Mouse (Mus musculus): ENCODE data around the gene Ckm. TPM values are rescaled to one million over a fixed set of nuclear protein-coding genes. Genes with fewer than 3 reads are reported as not detected.

Ckm gene
- polyA plus RNA-seq, 1 experiment from 2014 or later: 732 TPM

DNA sequence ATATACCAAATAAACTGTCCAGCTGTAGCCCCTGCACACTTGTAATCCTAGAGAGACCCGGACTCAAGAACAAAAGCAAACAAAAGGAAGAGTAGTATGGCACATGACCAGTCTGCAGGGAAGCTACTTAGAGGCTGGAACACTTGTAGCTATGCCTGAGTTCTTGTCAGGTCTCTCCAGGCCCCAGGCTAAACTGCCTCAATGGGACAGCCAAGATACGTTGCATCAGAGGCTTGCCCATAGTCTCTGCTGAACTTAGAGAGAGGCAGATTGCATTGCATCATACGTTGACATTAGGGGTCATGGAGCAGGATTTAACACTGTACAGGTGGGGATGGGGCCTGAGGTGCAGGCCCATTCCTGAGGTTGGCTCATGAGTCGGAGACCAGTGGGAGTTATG is 28.6 kb upstream of the Ckm start:
- peaks cover 21% of the 10 kb centered on the region; the same call in 1 of the 2 replicates for H3K36me3 ChIP-seq (ENCODE audit: control insufficient read depth, insufficient read depth, low read length)
- no peak for DNase-seq (ENCODE audit: low spot score)
- no peak overlapping the region for H3K4me3 ChIP-seq (ENCODE audit: low read depth, low read length)
- no peak overlapping the region for H3K9ac ChIP-seq (ENCODE audit: low read depth, low read length)
- no peak overlapping the region for H3K4me2 ChIP-seq (ENCODE audit: low read depth, low read length)
- ATAC-seq (ENCODE audit: low read depth): no peak
- no peaks in the 10 kb centered on the region for H3K4me1 ChIP-seq (ENCODE audit: control insufficient read depth, insufficient read depth, low read length)
- no peak overlapping the region for H3K27ac ChIP-seq (replicated peaks; ENCODE audit: low read depth, low read length)
- WGBS: 82% methylated on average over 4 of the region's 4 CpGs
- no peaks in the 10 kb centered on the region for H3K9me3 ChIP-seq (ENCODE audit: control insufficient read depth, low read length)
- H3K27me3 ChIP-seq (replicated peaks; ENCODE audit: control insufficient read depth, insufficient read depth, low read length): no peaks in the 10 kb centered on the region

DNA sequence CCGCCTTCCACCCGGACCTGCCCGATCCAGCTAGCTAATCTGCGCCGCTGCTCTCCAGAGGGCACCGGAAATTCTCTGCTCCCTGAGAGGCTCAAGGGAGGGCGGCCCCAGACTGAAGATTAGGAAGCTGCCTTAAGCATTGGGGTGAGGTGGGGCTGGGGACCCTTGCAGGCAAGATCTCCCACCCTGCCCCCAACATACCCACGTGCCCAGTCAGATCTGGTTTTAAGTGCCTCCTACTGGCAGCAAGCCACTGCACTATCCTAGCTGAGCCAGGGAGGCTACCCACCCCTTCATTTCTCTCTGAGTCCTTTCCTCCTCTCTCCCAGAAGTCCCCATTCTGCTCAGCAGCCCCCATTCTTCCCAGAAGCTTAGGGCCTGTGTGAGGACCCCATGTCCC is 26.5 kb upstream of the Ckm start:
- H3K4me2 ChIP-seq (ENCODE audit: low read depth, low read length): no peak overlapping the region
- H3K4me3 ChIP-seq (ENCODE audit: low read depth, low read length): no peak overlapping the region
- H3K9ac ChIP-seq (ENCODE audit: low read depth, low read length): no peak overlapping the region
- H3K27ac ChIP-seq (replicated peaks; ENCODE audit: low read depth, low read length): no peak overlapping the region
- peaks cover 4% of the 10 kb centered on the region for H3K4me1 ChIP-seq (ENCODE audit: control insufficient read depth, insufficient read depth, low read length)
- ATAC-seq (ENCODE audit: low read depth): no peak
- H3K9me3 ChIP-seq (ENCODE audit: control insufficient read depth, low read length): no peaks in the 10 kb centered on the region
- 80% methylated on average over 8 of the region's 8 CpGs for WGBS
- no peaks in the 10 kb centered on the region for H3K27me3 ChIP-seq (replicated peaks; ENCODE audit: control insufficient read depth, insufficient read depth, low read length)
- no peak for DNase-seq (ENCODE audit: low spot score)
- peaks cover 21% of the 10 kb centered on the region; the same call in 1 of the 2 replicates for H3K36me3 ChIP-seq (ENCODE audit: control insufficient read depth, insufficient read depth, low read length)

DNA sequence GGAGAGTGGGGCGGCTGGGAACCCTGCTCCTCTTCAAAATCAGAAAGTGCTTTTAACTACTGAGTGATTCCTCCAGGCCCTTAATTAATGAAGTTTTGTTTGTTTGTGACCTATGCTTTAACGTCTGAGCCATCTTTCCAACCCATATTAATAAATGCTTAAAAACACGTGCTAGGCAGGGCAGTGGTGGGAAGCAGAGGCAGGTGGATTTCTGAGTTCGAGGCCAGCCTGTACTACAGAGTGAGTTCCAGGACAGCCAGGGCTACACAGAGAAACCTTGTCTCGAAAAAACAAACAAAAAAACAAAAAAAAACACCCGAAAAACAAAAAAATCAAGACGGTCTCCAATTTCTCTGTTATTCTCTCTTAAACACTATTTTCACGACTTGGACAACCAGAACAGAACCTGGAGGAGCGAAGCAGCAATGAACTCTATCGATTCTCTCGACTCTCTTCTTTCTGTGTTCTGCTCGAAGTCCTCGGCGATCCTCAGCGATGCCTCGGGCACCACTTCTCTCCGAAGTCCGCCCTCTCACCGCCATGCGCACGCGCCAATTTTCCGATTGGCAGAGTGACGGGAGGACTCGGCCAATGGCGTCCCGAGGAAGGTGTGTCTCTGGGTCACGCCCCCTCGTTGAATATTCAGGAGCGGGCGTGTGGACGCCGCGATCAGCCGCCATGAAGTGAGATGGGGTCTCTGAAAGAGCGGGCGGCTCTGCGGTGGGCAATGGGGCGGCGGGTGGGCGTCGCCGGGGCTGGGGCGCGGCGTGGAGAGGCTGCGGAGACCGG is 23.0 kb upstream of the Ckm start, which contains the start of gene Ercc2:
Ercc2 (plus strand) TSS at position 634 of the 789 bp plus-strand sequence.
- DNase-seq (ENCODE audit: low spot score) (peak; percentile 99), ATAC-seq (ENCODE audit: low read depth) (peak; percentile 96)
- Histone ChIP-seq H3K27ac (replicated peaks; ENCODE audit: low read depth, low read length) (0 out of 2 replicates have a peak within 1 kb of the TSS, but pooled peaks have one; percentile 21), H3K9me3 (ENCODE audit: control insufficient read depth, low read length) (no peaks in the 10 kb centered on the region), H3K4me1 (ENCODE audit: control insufficient read depth, insufficient read depth, low read length) (peaks cover 9% of the 10 kb centered on the region), H3K4me3 (ENCODE audit: low read depth, low read length) (peak within 1 kb of the TSS; percentile 89), H3K9ac (ENCODE audit: low read depth, low read length) (peak within 1 kb of the TSS; percentile 89), H3K36me3 (ENCODE audit: control insufficient read depth, insufficient read depth, low read length) (peaks cover 43% of the 10 kb centered on the region), H3K4me2 (ENCODE audit: low read depth, low read length) (peak within 1 kb of the TSS; percentile 88), H3K27me3 (replicated peaks; ENCODE audit: control insufficient read depth, insufficient read depth, low read length) (no peaks in the 10 kb centered on the region)
- WGBS: 8% methylated on average over 32 of the region's 48 CpGs

DNA sequence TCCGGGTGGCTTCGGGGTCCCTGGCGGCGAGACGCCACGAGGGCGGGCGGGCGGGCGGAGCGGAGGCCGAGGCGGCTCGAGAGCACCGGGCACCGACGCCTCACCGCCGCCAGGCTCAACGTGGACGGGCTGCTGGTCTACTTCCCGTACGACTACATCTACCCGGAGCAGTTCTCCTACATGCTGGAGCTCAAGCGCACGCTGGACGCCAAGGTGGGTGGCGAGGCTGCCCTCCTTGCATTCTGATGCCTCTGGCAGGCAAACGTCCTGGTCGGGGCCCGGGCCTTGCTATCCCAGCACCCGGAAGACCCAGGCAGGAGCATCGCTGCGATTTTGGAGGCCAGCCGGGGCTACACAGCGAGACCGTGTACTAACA is 22.4 kb upstream of the Ckm start:
- WGBS: 0% methylated on average over 14 of the region's 37 CpGs
- 0 out of 2 replicates have a peak overlapping the region, but pooled peaks have one; percentile 21 for H3K27ac ChIP-seq (replicated peaks; ENCODE audit: low read depth, low read length)
- no peak for DNase-seq (ENCODE audit: low spot score)

DNA sequence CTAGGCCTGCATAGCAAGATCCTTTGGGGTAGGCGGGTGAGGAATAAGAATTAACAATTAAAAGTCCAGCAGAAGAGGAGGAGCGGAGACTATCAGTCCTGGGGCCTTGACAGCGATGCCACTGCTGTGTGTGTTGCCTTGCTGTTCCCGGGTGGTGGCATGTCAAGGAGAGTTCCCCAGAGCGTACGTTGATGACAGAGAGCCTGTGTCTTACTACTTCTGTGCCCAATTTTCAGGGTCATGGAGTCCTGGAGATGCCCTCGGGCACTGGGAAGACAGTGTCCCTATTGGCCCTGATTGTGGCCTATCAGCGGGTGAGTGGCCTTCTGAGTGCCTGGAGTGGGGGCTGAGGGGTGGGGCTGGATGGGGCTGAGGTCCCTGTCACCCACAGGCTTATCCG is 20.9 kb upstream of the Ckm start:
- WGBS: 65% methylated on average over 9 of the region's 9 CpGs
- Histone ChIP-seq H3K36me3 (ENCODE audit: control insufficient read depth, insufficient read depth, low read length) (peaks cover 47% of the 10 kb centered on the region), H3K27me3 (replicated peaks; ENCODE audit: control insufficient read depth, insufficient read depth, low read length) (no peaks in the 10 kb centered on the region), H3K27ac (replicated peaks; ENCODE audit: low read depth, low read length) (no peak overlapping the region), H3K4me3 (ENCODE audit: low read depth, low read length) (no peak overlapping the region), H3K4me1 (ENCODE audit: control insufficient read depth, insufficient read depth, low read length) (peaks cover 9% of the 10 kb centered on the region), H3K4me2 (ENCODE audit: low read depth, low read length) (no peak overlapping the region), H3K9ac (ENCODE audit: low read depth, low read length) (no peak overlapping the region; the same call in 1 of the 2 replicates), H3K9me3 (ENCODE audit: control insufficient read depth, low read length) (no peaks in the 10 kb centered on the region)
- no peak for ATAC-seq (ENCODE audit: low read depth)
- no peak for DNase-seq (ENCODE audit: low spot score)

More for the DNA sequence above, 22.4 kb upstream of the Ckm start:
- H3K4me2 ChIP-seq (ENCODE audit: low read depth, low read length): peak overlapping the region; percentile 88
- peak; percentile 56 for ATAC-seq (ENCODE audit: low read depth)
- H3K9me3 ChIP-seq (ENCODE audit: control insufficient read depth, low read length): no peaks in the 10 kb centered on the region
- H3K4me1 ChIP-seq (ENCODE audit: control insufficient read depth, insufficient read depth, low read length): peaks cover 9% of the 10 kb centered on the region
- peaks cover 45% of the 10 kb centered on the region for H3K36me3 ChIP-seq (ENCODE audit: control insufficient read depth, insufficient read depth, low read length)
- peak overlapping the region; percentile 89 for H3K9ac ChIP-seq (ENCODE audit: low read depth, low read length)
- H3K27me3 ChIP-seq (replicated peaks; ENCODE audit: control insufficient read depth, insufficient read depth, low read length): no peaks in the 10 kb centered on the region
- peak overlapping the region; percentile 89 for H3K4me3 ChIP-seq (ENCODE audit: low read depth, low read length)

DNA sequence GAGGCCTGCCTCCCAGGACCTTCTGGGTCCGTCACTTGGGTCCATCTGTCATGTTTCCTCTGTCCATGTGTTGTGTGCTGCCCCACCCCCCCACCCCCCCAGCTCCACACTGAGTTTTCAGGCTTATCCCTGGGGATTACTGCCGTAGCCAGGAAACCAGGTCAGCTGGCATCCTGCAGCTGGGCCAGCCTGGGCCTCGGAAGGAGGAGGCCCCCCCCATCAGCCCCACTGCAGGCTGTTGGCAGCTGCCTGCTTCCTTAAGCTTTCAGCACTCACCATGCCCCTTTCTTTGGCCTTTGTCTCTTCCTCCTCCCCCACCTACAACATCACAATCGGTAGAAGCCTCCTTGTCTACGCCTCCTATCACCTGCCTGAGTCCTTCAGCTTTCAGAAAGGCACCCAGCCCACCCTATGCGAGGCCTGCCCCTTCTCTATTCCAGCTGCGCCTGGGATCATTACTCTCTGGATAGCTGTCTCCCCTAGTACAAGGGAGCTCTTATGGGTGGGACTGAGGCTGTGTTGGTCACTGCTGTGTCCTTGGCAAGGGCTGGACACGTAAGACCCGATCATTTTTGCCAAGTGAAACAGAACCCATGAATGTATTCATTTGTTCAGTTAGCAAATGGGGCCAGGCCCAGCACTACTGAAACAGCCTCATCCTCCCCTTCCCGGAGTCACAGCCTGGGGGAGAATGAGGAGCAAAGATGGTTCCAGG is 15.7 kb upstream of the Ckm start:
- H3K4me1 ChIP-seq (ENCODE audit: control insufficient read depth, insufficient read depth, low read length): no peaks in the 10 kb centered on the region

DNA sequence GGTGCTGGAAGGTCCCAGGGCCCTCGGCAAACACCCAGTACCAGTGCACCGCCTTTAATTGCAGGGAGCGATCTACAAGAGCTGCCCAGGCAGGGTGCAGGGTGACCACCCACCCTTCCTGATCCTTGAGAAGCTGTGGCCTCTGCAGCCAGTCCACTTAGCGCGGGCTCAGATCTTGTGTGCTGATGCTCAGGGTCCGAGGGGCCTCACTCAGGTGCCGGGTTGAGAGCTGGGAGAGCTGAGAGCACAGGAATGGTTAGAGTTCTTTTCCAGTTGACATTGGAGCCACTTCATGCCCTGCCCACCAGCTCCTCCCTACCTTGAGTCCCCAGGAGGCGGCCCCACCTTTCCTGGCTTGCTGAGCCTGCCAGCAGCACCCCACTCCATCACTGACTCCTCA is 10.1 kb upstream of the Ckm start:
- Histone ChIP-seq H3K4me2 (ENCODE audit: low read depth, low read length) (no peak overlapping the region), H3K27me3 (replicated peaks; ENCODE audit: control insufficient read depth, insufficient read depth, low read length) (peaks cover 4% of the 10 kb centered on the region; the same call in 1 of the 2 replicates), H3K36me3 (ENCODE audit: control insufficient read depth, insufficient read depth, low read length) (peaks cover 66% of the 10 kb centered on the region), H3K27ac (replicated peaks; ENCODE audit: low read depth, low read length) (no peak overlapping the region), H3K9ac (ENCODE audit: low read depth, low read length) (no peak overlapping the region), H3K9me3 (ENCODE audit: control insufficient read depth, low read length) (no peaks in the 10 kb centered on the region), H3K4me3 (ENCODE audit: low read depth, low read length) (no peak overlapping the region), H3K4me1 (ENCODE audit: control insufficient read depth, insufficient read depth, low read length) (peaks cover 2% of the 10 kb centered on the region; the same call in 1 of the 2 replicates)
- ATAC-seq (ENCODE audit: low read depth): no peak
- DNase-seq (ENCODE audit: low spot score): no peak
- 85% methylated on average over 6 of the region's 8 CpGs for WGBS

More for the DNA sequence above, 15.7 kb upstream of the Ckm start:
- DNase-seq (ENCODE audit: low spot score) (peak; percentile 74), ATAC-seq (ENCODE audit: low read depth) (peak; percentile 44; the same call in 1 of the 2 replicates)
- H3K4me2 ChIP-seq (ENCODE audit: low read depth, low read length): no peak overlapping the region
- H3K9ac ChIP-seq (ENCODE audit: low read depth, low read length): no peak overlapping the region
- no peaks in the 10 kb centered on the region for H3K9me3 ChIP-seq (ENCODE audit: control insufficient read depth, low read length)
- H3K4me3 ChIP-seq (ENCODE audit: low read depth, low read length): no peak overlapping the region
- WGBS: 76% methylated on average over 9 of the region's 10 CpGs
- H3K27ac ChIP-seq (replicated peaks; ENCODE audit: low read depth, low read length): no peak overlapping the region; the same call in 1 of the 2 replicates
- H3K27me3 ChIP-seq (replicated peaks; ENCODE audit: control insufficient read depth, insufficient read depth, low read length): no peaks in the 10 kb centered on the region
- H3K36me3 ChIP-seq (ENCODE audit: control insufficient read depth, insufficient read depth, low read length): peaks cover 96% of the 10 kb centered on the region

DNA sequence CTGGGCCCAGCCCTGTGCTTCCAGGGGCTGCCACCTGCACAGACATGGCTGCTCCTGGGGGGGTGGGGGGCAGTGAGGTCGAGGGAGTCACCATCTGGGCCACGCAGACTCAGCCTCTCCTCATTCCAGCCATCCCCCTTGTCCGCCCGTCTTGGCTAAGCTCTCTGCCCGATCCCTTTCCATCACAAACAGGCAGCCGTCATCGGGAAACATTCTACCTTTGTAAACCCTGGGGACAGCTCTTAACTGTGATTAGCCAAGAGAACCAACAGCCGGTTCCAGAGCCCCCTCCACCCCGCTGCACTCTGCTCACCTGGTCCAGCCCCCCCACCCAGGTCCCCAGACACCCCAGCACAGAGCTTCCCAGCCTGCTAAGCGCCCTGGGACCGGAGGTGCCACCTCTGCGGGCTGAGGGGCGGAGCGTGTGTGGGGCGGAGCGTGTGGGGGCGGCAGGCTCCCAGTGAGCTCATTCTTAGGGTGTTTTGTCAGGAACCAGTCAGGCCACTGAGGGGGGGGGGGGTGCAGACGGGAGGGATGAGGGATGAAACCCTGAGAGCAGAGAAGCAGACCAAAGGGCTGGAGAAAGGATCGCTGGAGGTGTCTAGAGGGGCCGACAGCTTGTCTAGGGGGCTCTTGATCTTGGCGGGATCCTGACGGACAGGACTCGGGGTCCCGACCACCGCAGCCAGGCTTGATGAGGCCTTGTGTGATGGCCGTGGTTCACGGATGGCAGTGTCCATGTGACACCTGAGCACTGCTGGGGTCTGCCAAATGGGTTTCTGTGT is 4.9 kb upstream of the Ckm start:
- peak overlapping the region; percentile 28 for H3K4me3 ChIP-seq (ENCODE audit: low read depth, low read length)
- DNase-seq (ENCODE audit: low spot score): peak; percentile 72
- peak overlapping the region; percentile 55 for H3K9ac ChIP-seq (ENCODE audit: low read depth, low read length)
- peaks cover 5% of the 10 kb centered on the region; the same call in 1 of the 2 replicates for H3K4me1 ChIP-seq (ENCODE audit: control insufficient read depth, insufficient read depth, low read length)
- peak; percentile 72 for ATAC-seq (ENCODE audit: low read depth)
- H3K27ac ChIP-seq (replicated peaks; ENCODE audit: low read depth, low read length): peak overlapping the region; percentile 55
- H3K4me2 ChIP-seq (ENCODE audit: low read depth, low read length): peak overlapping the region; percentile 55
- H3K27me3 ChIP-seq (replicated peaks; ENCODE audit: control insufficient read depth, insufficient read depth, low read length): peaks cover 43% of the 10 kb centered on the region
- H3K9me3 ChIP-seq (ENCODE audit: control insufficient read depth, low read length): peaks cover 7% of the 10 kb centered on the region; the same call in 1 of the 2 replicates
- H3K36me3 ChIP-seq (ENCODE audit: control insufficient read depth, insufficient read depth, low read length): peaks cover 14% of the 10 kb centered on the region
- WGBS: 3% methylated on average over 26 of the region's 27 CpGs

Measured in embryonic facial prominence, embryonic 14.5 days (tissue).